Mouse (Mus musculus): ENCODE measurements around the gene Gli2.

The Gli2 gene

GRCm38 (mm10) chr1:119001454-119002034 is 51.9 kb downstream of the Gli2 start:
- no peak for DNase-seq (ENCODE audit: low read depth in 1 of 2, low spot score in 2 of 2)

- no peak for DNase-seq (ENCODE audit: low read depth in 1 of 2, low spot score in 2 of 2)
Observed at GRCm38 (mm10) chr1:118994482-118995105, 58.8 kb downstream of the Gli2 start.

GRCm38 (mm10) chr1:118993775-118994174 is 59.6 kb downstream of the Gli2 start:
- no peak for DNase-seq (ENCODE audit: low read depth in 1 of 2, low spot score in 2 of 2)

- DNase-seq (ENCODE audit: low read depth in 1 of 2, low spot score in 2 of 2): no peak
Observed at GRCm38 (mm10) chr1:118988331-118988730, 65.1 kb downstream of the Gli2 start.

GRCm38 (mm10) chr1:118987538-118987937 is 65.9 kb downstream of the Gli2 start:
- DNase-seq (ENCODE audit: low read depth in 1 of 2, low spot score in 2 of 2): no peak

GRCm38 (mm10) chr1:118983389-118983788 is 70.0 kb downstream of the Gli2 start:
- no peak for DNase-seq (ENCODE audit: low read depth in 1 of 2, low spot score in 2 of 2)

- DNase-seq (ENCODE audit: low read depth in 1 of 2, low spot score in 2 of 2): no peak
Observed at GRCm38 (mm10) chr1:118982805-118983211, 70.6 kb downstream of the Gli2 start.

GRCm38 (mm10) chr1:118981943-118982804 is 71.2 kb downstream of the Gli2 start:
- DNase-seq (ENCODE audit: low read depth in 1 of 2, low spot score in 2 of 2): no peak

GRCm38 (mm10) chr1:118980636-118981035 is 72.8 kb downstream of the Gli2 start:
- no peak for DNase-seq (ENCODE audit: low read depth in 1 of 2, low spot score in 2 of 2)

- no peak for DNase-seq (ENCODE audit: low read depth in 1 of 2, low spot score in 2 of 2)
Observed at GRCm38 (mm10) chr1:118976596-118976995, 76.8 kb downstream of the Gli2 start.

GRCm38 (mm10) chr1:118975376-118975775 is 78.0 kb downstream of the Gli2 start:
- no peak for DNase-seq (ENCODE audit: low read depth in 1 of 2, low spot score in 2 of 2)

GRCm38 (mm10) chr1:118970068-118970467 is 83.4 kb downstream of the Gli2 start:
- DNase-seq (ENCODE audit: low read depth in 1 of 2, low spot score in 2 of 2): no peak

GRCm38 (mm10) chr1:118969409-118969808 is 84.0 kb downstream of the Gli2 start:
- no peak for DNase-seq (ENCODE audit: low read depth in 1 of 2, low spot score in 2 of 2)

GRCm38 (mm10) chr1:118968661-118969179 is 84.7 kb downstream of the Gli2 start:
- no peak for DNase-seq (ENCODE audit: low read depth in 1 of 2, low spot score in 2 of 2)

GRCm38 (mm10) chr1:118967976-118968375 is 85.4 kb downstream of the Gli2 start:
- no peak for DNase-seq (ENCODE audit: low read depth in 1 of 2, low spot score in 2 of 2)

- no peak for DNase-seq (ENCODE audit: low read depth in 1 of 2, low spot score in 2 of 2)
Observed at GRCm38 (mm10) chr1:118967281-118967680, 86.1 kb downstream of the Gli2 start.

- no peak for DNase-seq (ENCODE audit: low read depth in 1 of 2, low spot score in 2 of 2)
Observed at GRCm38 (mm10) chr1:118958644-118959043, 94.8 kb downstream of the Gli2 start.

- no peak for DNase-seq (ENCODE audit: low read depth in 1 of 2, low spot score in 2 of 2)
Observed at GRCm38 (mm10) chr1:118955791-118956190, 97.6 kb downstream of the Gli2 start.

GRCm38 (mm10) chr1:118954434-118955301 is 98.8 kb downstream of the Gli2 start:
- no peak for DNase-seq (ENCODE audit: low read depth in 1 of 2, low spot score in 2 of 2)

- no peak for DNase-seq (ENCODE audit: low read depth in 1 of 2, low spot score in 2 of 2)
Observed at GRCm38 (mm10) chr1:118953031-118953430, 100.4 kb downstream of the Gli2 start.

GRCm38 (mm10) chr1:118952318-118952717 is 101.1 kb downstream of the Gli2 start:
- DNase-seq (ENCODE audit: low read depth in 1 of 2, low spot score in 2 of 2): no peak

All from monocyte, adult 2 months (primary cell).